In genomic region chr11:100738066-100738604, GRCm38 (mm10) we compare ENCODE assay signal across 8 mouse cellular contexts. TPM values are rescaled to one million over a fixed set of nuclear protein-coding genes. Genes with fewer than 3 reads are reported as not detected.
DNase-seq lines count a peak whose midpoint lies in the region; ATAC-seq and TF ChIP-seq lines count a peak whose summit lies in the region.

Gene Rab5c, minus strand, starts transcription at chr11:100738215.

- TF ChIP-seq CTCF in bone marrow macrophage, adult 2 months (IDR thresholded peaks at IDR 0.05; ENCODE audit: low read depth, low read length) = no peak
- TF ChIP-seq CTCF in embryonic fibroblast, embryonic 13.5 days (IDR thresholded peaks at IDR 0.05; ENCODE audit: borderline replicate concordance, insufficient read depth, low read length) = no peak

- no peak for TF ChIP-seq POLR2A in bone marrow macrophage, adult 2 months (IDR thresholded peaks at IDR 0.05; ENCODE audit: borderline replicate concordance, low read depth, low read length)
- peak; percentile 85 for TF ChIP-seq POLR2A in embryonic fibroblast, embryonic 13.5 days (IDR thresholded peaks at IDR 0.05; ENCODE audit: low read depth, low read length)

- no peaks in the 10 kb centered on the region for H3K9me3 ChIP-seq in kidney, embryonic 14.5 days (ENCODE audit: control insufficient read depth, low read length)
- H3K9me3 ChIP-seq in limb, embryonic 15.5 days = no peaks in the 10 kb centered on the region

- DNase-seq in A20 (ENCODE audit: low read depth, low spot score) = peak; percentile 99
- peak; percentile 99 to 100 for DNase-seq in heart, adult 9 months (ENCODE audit: low spot score in 2 of 2)
- peak; percentile 96 to 99 for DNase-seq in monocyte, adult 2 months (ENCODE audit: low read depth in 1 of 2, low spot score in 2 of 2)
- peak; percentile 99 to 100 for DNase-seq in spleen, postnatal 36 days (ENCODE audit: low spot score in 2 of 2)

- H3K9ac ChIP-seq in kidney, embryonic 14.5 days (ENCODE audit: low read depth, low read length) = peak within 1 kb of the TSS; percentile 87
- H3K9ac ChIP-seq in limb, embryonic 15.5 days = peak within 1 kb of the TSS; percentile 95

- H3K4me2 ChIP-seq in kidney, embryonic 14.5 days (replicated peaks; ENCODE audit: low read depth, low read length) = peak within 1 kb of the TSS; percentile 82
- peak within 1 kb of the TSS; percentile 77 for H3K4me2 ChIP-seq in limb, embryonic 15.5 days

- peak; percentile 100 for ATAC-seq in kidney, embryonic 14.5 days (ENCODE audit: low FRiP score, low TSS enrichment)
- peak; percentile 98 for ATAC-seq in limb, embryonic 15.5 days (ENCODE audit: insufficient number of reproducible peaks, low FRiP score, low TSS enrichment, low read depth)

- WGBS in kidney, embryonic 14.5 days = 1% methylated on average over 39 of the region's 39 CpGs
- WGBS in limb, embryonic 15.5 days = under 1% methylated on average over 39 of the region's 39 CpGs

- no peaks in the 10 kb centered on the region for H3K27me3 ChIP-seq in kidney, embryonic 14.5 days (ENCODE audit: control insufficient read depth, insufficient read depth, low read length)
- H3K27me3 ChIP-seq in limb, embryonic 15.5 days = no peaks in the 10 kb centered on the region

- H3K4me3 ChIP-seq in bone marrow macrophage, adult 2 months (ENCODE audit: insufficient read depth, low read length) = peak within 1 kb of the TSS; percentile 93
- H3K4me3 ChIP-seq in embryonic fibroblast, embryonic 13.5 days (ENCODE audit: insufficient read depth, low read length) = peak within 1 kb of the TSS; percentile 90
- peak within 1 kb of the TSS; percentile 90 for H3K4me3 ChIP-seq in kidney, embryonic 14.5 days (ENCODE audit: low read length)
- peak within 1 kb of the TSS; percentile 95 for H3K4me3 ChIP-seq in limb, embryonic 15.5 days

- peaks cover 9% of the 10 kb centered on the region; the same call in 1 of the 2 replicates for H3K36me3 ChIP-seq in kidney, embryonic 14.5 days (ENCODE audit: control insufficient read depth, insufficient read depth, low read length)
- H3K36me3 ChIP-seq in limb, embryonic 15.5 days = no peaks in the 10 kb centered on the region

- peaks cover 20% of the 10 kb centered on the region for H3K4me1 ChIP-seq in bone marrow macrophage, adult 2 months (ENCODE audit: control insufficient read depth, insufficient read depth, low read length)
- H3K4me1 ChIP-seq in embryonic fibroblast, embryonic 13.5 days (ENCODE audit: control insufficient read depth, insufficient read depth, low read length) = peaks cover 10% of the 10 kb centered on the region
- peaks cover 19% of the 10 kb centered on the region for H3K4me1 ChIP-seq in kidney, embryonic 14.5 days (ENCODE audit: control insufficient read depth, insufficient read depth, low read length)
- peaks cover 20% of the 10 kb centered on the region for H3K4me1 ChIP-seq in limb, embryonic 15.5 days

- H3K27ac ChIP-seq in bone marrow macrophage, adult 2 months (ENCODE audit: insufficient read depth, low read depth, low read length) = peak within 1 kb of the TSS; percentile 80
- H3K27ac ChIP-seq in embryonic fibroblast, embryonic 13.5 days (ENCODE audit: insufficient read depth, low read length) = no peak within 1 kb of the TSS
- H3K27ac ChIP-seq in kidney, embryonic 14.5 days (ENCODE audit: low read depth, low read length) = peak within 1 kb of the TSS; percentile 56; the same call in 1 of the 2 replicates
- peak within 1 kb of the TSS; percentile 75 for H3K27ac ChIP-seq in limb, embryonic 15.5 days

RNA-seq across cellular contexts. Expression of gene Rab5c, which starts in this region (rescaled TPM):
- 269 and 300 TPM in 2 replicates for polyA plus RNA-seq in bone marrow macrophage, adult 2 months (2012; ENCODE audit: insufficient read depth, insufficient read length, missing spikeins)
- polyA plus RNA-seq in embryonic fibroblast, embryonic 13.5 days (2011; ENCODE audit: insufficient read length, low read depth, missing spikeins) = 163 and 168 TPM in 2 replicates
- polyA plus RNA-seq in kidney, embryonic 14.5 days (2014; fragmentation: Nextera tagmentation; extraction: Ambion mirVana) = 46.8 and 92.8 TPM in 2 replicates
- polyA plus RNA-seq in limb, embryonic 15.5 days (2015; fragmentation: Nextera tagmentation; extraction: Ambion mirVana) = 19.7 and 30.8 TPM in 2 replicates
